Mouse (Mus musculus): Measurements from ENCODE around the gene Me3. TPM values are rescaled to one million over a fixed set of nuclear protein-coding genes. Genes with fewer than 3 reads are reported as not detected.

The Me3 gene
- polyA plus RNA-seq, 1 experiment from 2014 or later = 12.1 TPM

- no peaks in the 10 kb centered on the region for H3K27me3 ChIP-seq
- in situ Hi-C loops (cut with MboI; ENCODE audit: low pct_unique_long_range_greater_than_20kb) = no loop called here
- ChIA-PET POLR2A (interaction anchor here (1.0 kb wide), 1 partner anchor 223 kb away, joined by 3 read pairs; no protein-coding TSS in a partner anchor), CTCF (no interaction called here)
- no peak for DNase-seq (ENCODE audit: low read depth, low spot score)
- no peak for TF ChIP-seq CTCF (IDR thresholded peaks at IDR 0.05)
- no peak for ATAC-seq
Observed at GRCm38 (mm10) chr7:89828436-89829065, 196.4 kb downstream of the Me3 start.

- no peak for ATAC-seq
- CTCF ChIA-PET = interaction anchor here (0.9 to 1.3 kb wide), 2 partner anchors 54 to 311 kb away, joined by 3 to 4 read pairs; no protein-coding TSS in a partner anchor
- POLR2A ChIA-PET = interaction anchor here (1.0 kb wide), 1 partner anchor 223 kb away, joined by 3 read pairs; no protein-coding TSS in a partner anchor
- no peak for DNase-seq (ENCODE audit: low read depth, low spot score)
- TF ChIP-seq CTCF (IDR thresholded peaks at IDR 0.05) = peak; percentile 13
- H3K27me3 ChIP-seq = no peaks in the 10 kb centered on the region
- in situ Hi-C loops (cut with MboI; ENCODE audit: low pct_unique_long_range_greater_than_20kb) = no loop called here
Observed at GRCm38 (mm10) chr7:89829201-89829600, 197.0 kb downstream of the Me3 start.

- no peak for TF ChIP-seq CTCF (IDR thresholded peaks at IDR 0.05)
- in situ Hi-C loops (cut with MboI; ENCODE audit: low pct_unique_long_range_greater_than_20kb) = loop anchor here (10.0 kb wide), 1 partner anchor 49 kb away; no protein-coding TSS in a partner anchor
- POLR2A ChIA-PET = no interaction called here
- CTCF ChIA-PET = interaction anchor here (1.3 to 1.4 kb wide), 2 partner anchors 16 to 209 kb away, joined by 3 to 4 read pairs; no protein-coding TSS in a partner anchor
- DNase-seq (ENCODE audit: low read depth, low spot score) = no peak
- H3K27me3 ChIP-seq = no peaks in the 10 kb centered on the region
- no peak for ATAC-seq
Observed at GRCm38 (mm10) chr7:89833521-89833920, 201.3 kb downstream of the Me3 start.

GRCm38 (mm10) chr7:89835566-89835965, 203.4 kb downstream of the Me3 start:
- no peak for ATAC-seq

GRCm38 (mm10) chr7:89836676-89837075, 204.5 kb downstream of the Me3 start:
- ATAC-seq (no peak), DNase-seq (ENCODE audit: low read depth, low spot score) (no peak)
- no peak for TF ChIP-seq CTCF (IDR thresholded peaks at IDR 0.05)
- no peaks in the 10 kb centered on the region for H3K27me3 ChIP-seq
- CTCF ChIA-PET = interaction anchor here (1.0 to 1.1 kb wide), 3 partner anchors 35 to 319 kb away, joined by 3 to 4 read pairs (median 3); no protein-coding TSS in a partner anchor
- POLR2A ChIA-PET = interaction anchor here (0.6 to 2.4 kb wide), 5 partner anchors 49 to 323 kb away, joined by 3 to 7 read pairs (median 4); no protein-coding TSS in a partner anchor
- in situ Hi-C loops (cut with MboI; ENCODE audit: low pct_unique_long_range_greater_than_20kb) = loop anchor here (10.0 kb wide), 1 partner anchor 52 kb away; no protein-coding TSS in a partner anchor

More at GRCm38 (mm10) chr7:89835566-89835965, 203.4 kb downstream of the Me3 start:
- POLR2A ChIA-PET = interaction anchor here (0.5 to 2.4 kb wide), 2 partner anchors 18 to 322 kb away, joined by 3 to 5 read pairs; no protein-coding TSS in a partner anchor
- TF ChIP-seq CTCF (IDR thresholded peaks at IDR 0.05) = no peak
- CTCF ChIA-PET = interaction anchor here (1.1 to 1.5 kb wide), 2 partner anchors 18 to 318 kb away, joined by 3 to 4 read pairs; no protein-coding TSS in a partner anchor
- DNase-seq (ENCODE audit: low read depth, low spot score) = peak; percentile 71
- in situ Hi-C loops (cut with MboI; ENCODE audit: low pct_unique_long_range_greater_than_20kb) = loop anchor here (10.0 kb wide), 1 partner anchor 51 kb away; no protein-coding TSS in a partner anchor
- no peaks in the 10 kb centered on the region for H3K27me3 ChIP-seq

- TF ChIP-seq CTCF (IDR thresholded peaks at IDR 0.05) = no peak
- ChIA-PET POLR2A (interaction anchor here (1.1 to 2.4 kb wide), 2 partner anchors 11 to 324 kb away, joined by 3 to 5 read pairs; no protein-coding TSS in a partner anchor), CTCF (interaction anchor here (1.0 to 1.2 kb wide), 3 partner anchors 20 to 323 kb away, joined by 3 read pairs; no protein-coding TSS in a partner anchor)
- DNase-seq (ENCODE audit: low read depth, low spot score) (peak; percentile 95), ATAC-seq (peak; percentile 96)
- H3K27me3 ChIP-seq = no peaks in the 10 kb centered on the region
- in situ Hi-C loops (cut with MboI; ENCODE audit: low pct_unique_long_range_greater_than_20kb) = loop anchor here (10.0 kb wide), 1 partner anchor 53 kb away; no protein-coding TSS in a partner anchor
Observed at GRCm38 (mm10) chr7:89837841-89838240, 205.6 kb downstream of the Me3 start.

GRCm38 (mm10) chr7:89839721-89840120, 207.5 kb downstream of the Me3 start:
- in situ Hi-C loops (cut with MboI; ENCODE audit: low pct_unique_long_range_greater_than_20kb) = loop anchor here (10.0 kb wide), 2 partner anchors 55 to 205 kb away; partner anchors contain the start of gene Me3
- POLR2A ChIA-PET = no interaction called here
- no peak for ATAC-seq

GRCm38 (mm10) chr7:89841670-89842403, 209.6 kb downstream of the Me3 start:
- ChIA-PET POLR2A (interaction anchor here (0.5 to 2.1 kb wide), 3 partner anchors 9 to 324 kb away, joined by 3 to 11 read pairs (median 7); no protein-coding TSS in a partner anchor), CTCF (interaction anchor here (0.7 to 3.4 kb wide), 20 partner anchors 9 to 363 kb away, joined by 3 to 20 read pairs (median 4); partner anchors contain the start of gene Me3)
- DNase-seq (ENCODE audit: low read depth, low spot score) (peak; percentile 62), ATAC-seq (no peak)
- in situ Hi-C loops (cut with MboI; ENCODE audit: low pct_unique_long_range_greater_than_20kb) = loop anchor here (10.0 kb wide), 1 partner anchor 207 kb away; the partner anchor contains the start of gene Me3
- no peaks in the 10 kb centered on the region for H3K27me3 ChIP-seq
- TF ChIP-seq CTCF (IDR thresholded peaks at IDR 0.05) = peak; percentile 79

More at GRCm38 (mm10) chr7:89839721-89840120, 207.5 kb downstream of the Me3 start:
- CTCF ChIA-PET = interaction anchor here (1.4 to 3.4 kb wide), 3 partner anchors 321 to 361 kb away, joined by 3 to 20 read pairs (median 17); no protein-coding TSS in a partner anchor
- no peaks in the 10 kb centered on the region for H3K27me3 ChIP-seq
- no peak for TF ChIP-seq CTCF (IDR thresholded peaks at IDR 0.05)
- no peak for DNase-seq (ENCODE audit: low read depth, low spot score)

GRCm38 (mm10) chr7:89842404-89842715, 210.2 kb downstream of the Me3 start:
- no peak for ATAC-seq
- ChIA-PET CTCF (interaction anchor here (0.7 to 3.4 kb wide), 18 partner anchors 8 to 364 kb away, joined by 3 to 20 read pairs (median 4); partner anchors contain the start of gene Me3), POLR2A (interaction anchor here (0.5 to 2.1 kb wide), 3 partner anchors 8 to 325 kb away, joined by 3 to 11 read pairs (median 7); no protein-coding TSS in a partner anchor)
- TF ChIP-seq CTCF (IDR thresholded peaks at IDR 0.05) = no peak
- DNase-seq (ENCODE audit: low read depth, low spot score) = no peak
- in situ Hi-C loops (cut with MboI; ENCODE audit: low pct_unique_long_range_greater_than_20kb) = loop anchor here (10.0 kb wide), 1 partner anchor 208 kb away; the partner anchor contains the start of gene Me3
- no peaks in the 10 kb centered on the region for H3K27me3 ChIP-seq

All from Patski (cell line).